Mouse (Mus musculus) gastrocnemius, adult 2 months (tissue): ENCODE measurements around the gene Nup98. TPM values are rescaled to one million over a fixed set of nuclear protein-coding genes. Genes with fewer than 3 reads are reported as not detected.

Experiments used
- DNase-seq: peaks from one replicate; pipeline ENCODE4 v3.0.0; 2022
- H3K27ac ChIP-seq: fragments of 200-600 bp; 2 replicates; pipeline ENCODE4 v1.8.1; 2022; ENCODE audit warnings: mild to moderate bottlenecking
- H3K4me3 ChIP-seq: fragments of 200-600 bp; 2 replicates; pipeline ENCODE4 v1.8.1; 2022; ENCODE audit warnings: mild to moderate bottlenecking, moderate library complexity
- CTCF ChIP-seq: fragments of 200-600 bp; IDR thresholded peaks from 2 replicates; pipeline ENCODE4 v1.8.1; 2022; ENCODE audit warnings: antibody characterized with exemption, mild to moderate bottlenecking, moderate library complexity
- intact Hi-C: fragments of 180-260 bp; cut with DNase I; formaldehyde crosslinking; loops from one replicate; pipeline ENCODE4 v1.15.1; 2025
- long read RNA-seq, 2 experiments: library from polyadenylated mRNA; stranded (forward); transcript quantifications; one replicate each; pipeline ENCODE4 v2.0.0; 2021
- total RNA-seq, 2 experiments: library from RNA; stranded (reverse); gene quantifications; 2 replicates each; pipeline ENCODE4 v1.2.3; 2021

The Nup98 gene
- total RNA-seq = 10 to 100 TPM; 27.0 to 28.0 TPM
- long read RNA-seq, experiment 1, partial matches to known transcripts = 3 of 6 reads
- long read RNA-seq, experiment 1, other reads (novel, unspliced or antisense) = 1 of 6 reads
- long read RNA-seq, experiment 2, partial matches to known transcripts = 2 of 7 reads
- long read RNA-seq, experiment 2, other reads (novel, unspliced or antisense) = 1 of 7 reads

DNA sequence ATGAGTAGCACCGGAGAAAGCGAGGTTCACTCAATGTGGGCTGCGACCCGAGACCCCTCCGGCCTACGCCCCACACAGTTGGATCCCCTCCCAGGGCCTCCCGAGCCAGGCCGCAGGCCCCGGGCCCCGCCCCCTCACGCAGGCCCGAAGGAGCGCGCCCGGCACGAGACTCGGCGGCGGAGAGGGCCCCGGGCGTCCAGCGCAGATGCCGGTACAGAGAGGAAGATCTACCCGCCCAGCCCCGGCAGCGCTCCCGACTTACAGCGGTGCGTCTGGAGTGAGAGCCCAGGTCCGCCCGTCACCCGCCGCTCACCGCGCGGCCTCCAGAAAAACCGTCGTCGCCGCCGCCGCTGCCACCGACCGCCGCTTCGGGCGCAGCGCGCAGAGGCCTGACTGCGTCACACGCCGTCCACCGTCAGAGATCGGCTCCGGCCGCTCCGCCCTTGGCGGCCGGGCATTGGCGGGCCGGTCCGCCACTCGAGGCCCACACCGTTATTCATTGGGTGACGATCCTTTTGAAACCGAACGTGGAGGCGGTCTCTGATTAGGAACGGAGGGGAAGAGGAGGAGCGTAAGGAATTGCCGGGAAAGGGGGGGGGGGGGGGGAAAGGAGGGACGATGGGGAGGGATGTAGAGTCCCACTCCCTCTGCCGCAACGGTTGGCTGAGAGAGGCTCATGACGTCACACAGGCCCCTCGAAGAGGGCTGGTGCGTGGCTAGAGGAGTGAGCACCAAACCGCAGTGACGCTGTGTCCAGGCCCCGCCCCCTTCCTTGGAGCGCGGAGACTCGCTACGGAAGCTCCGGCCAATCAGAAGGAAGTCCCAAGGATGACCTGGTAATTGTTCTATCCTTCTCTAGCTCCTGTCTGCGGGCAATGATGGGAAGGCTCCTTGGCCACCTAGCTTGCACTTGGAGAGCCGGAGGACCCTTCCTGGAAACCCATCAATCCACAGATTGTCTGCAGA, at the start of gene Nup98, which contains the start of gene Pgap2:
Gene Nup98 (minus strand): TSS at position 421 of the 966 bp plus-strand sequence.
Gene Pgap2 (plus strand): TSS at position 453 of the 966 bp plus-strand sequence.
- DNase-seq = peak; percentile 99
- intact Hi-C loops = loop anchor here (5.0 kb wide), 1 partner anchor 42 kb away; no protein-coding TSS in a partner anchor
- Histone ChIP-seq H3K27ac (peak within 1 kb of the TSS; percentile 97), H3K4me3 (peak within 1 kb of the TSS; percentile 97)
- peak; percentile 32; the same call in 1 of the 2 replicates for TF ChIP-seq CTCF

- no peak overlapping the region for H3K4me3 ChIP-seq
- TF ChIP-seq CTCF = no peak
- peak overlapping the region; percentile 56 for H3K27ac ChIP-seq
- no peak for DNase-seq
- intact Hi-C loops = loop anchor here (1.0 kb wide), 1 partner anchor 159 kb away; no protein-coding TSS in a partner anchor
These were observed 48.8 kb upstream of the Nup98 start for GRCm38 (mm10) chr7:102258753-102259152.

- TF ChIP-seq CTCF = peak; percentile 68
- no peak overlapping the region for H3K4me3 ChIP-seq
- H3K27ac ChIP-seq = peak overlapping the region; percentile 56
- intact Hi-C loops = loop anchor here (1.0 kb wide), 1 partner anchor 159 kb away; no protein-coding TSS in a partner anchor
- DNase-seq = peak; percentile 89
These were observed 48.2 kb upstream of the Nup98 start for GRCm38 (mm10) chr7:102258189-102258588.

GRCm38 (mm10) chr7:102256636-102257035, 46.7 kb upstream of the Nup98 start:
- TF ChIP-seq CTCF = no peak
- intact Hi-C loops = no loop called here
- Histone ChIP-seq H3K4me3 (no peak overlapping the region), H3K27ac (no peak overlapping the region)
- DNase-seq = no peak

DNA sequence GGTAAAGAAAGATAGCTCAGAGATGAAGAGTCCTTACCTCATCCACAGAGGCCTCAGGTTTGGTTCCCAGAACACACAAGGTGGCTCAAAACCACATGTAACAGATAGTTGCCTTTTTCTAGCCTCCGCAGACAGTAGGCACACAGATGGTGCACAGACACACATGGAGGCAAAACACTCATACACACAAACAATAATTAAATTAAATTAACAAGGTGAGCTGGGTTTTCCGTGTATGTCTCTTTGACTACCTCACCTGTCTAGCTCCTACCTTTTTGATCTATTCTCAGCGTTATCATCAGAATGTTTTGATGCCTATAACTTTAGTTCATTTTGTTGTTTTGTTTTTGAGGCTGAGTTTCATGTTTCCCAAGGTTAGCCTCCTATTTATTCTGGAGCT, 46.0 kb upstream of the Nup98 start, which contains the start of gene Rhog:
Gene Rhog (minus strand): TSS at position 101 of the 400 bp plus-strand sequence.
- no peak within 1 kb of the TSS for H3K27ac ChIP-seq
- intact Hi-C loops = no loop called here
- no peak for TF ChIP-seq CTCF
- H3K4me3 ChIP-seq = no peak within 1 kb of the TSS
- no peak for DNase-seq

- no peak for TF ChIP-seq CTCF
These were observed 43.7 kb upstream of the Nup98 start for GRCm38 (mm10) chr7:102253631-102254030.

DNA sequence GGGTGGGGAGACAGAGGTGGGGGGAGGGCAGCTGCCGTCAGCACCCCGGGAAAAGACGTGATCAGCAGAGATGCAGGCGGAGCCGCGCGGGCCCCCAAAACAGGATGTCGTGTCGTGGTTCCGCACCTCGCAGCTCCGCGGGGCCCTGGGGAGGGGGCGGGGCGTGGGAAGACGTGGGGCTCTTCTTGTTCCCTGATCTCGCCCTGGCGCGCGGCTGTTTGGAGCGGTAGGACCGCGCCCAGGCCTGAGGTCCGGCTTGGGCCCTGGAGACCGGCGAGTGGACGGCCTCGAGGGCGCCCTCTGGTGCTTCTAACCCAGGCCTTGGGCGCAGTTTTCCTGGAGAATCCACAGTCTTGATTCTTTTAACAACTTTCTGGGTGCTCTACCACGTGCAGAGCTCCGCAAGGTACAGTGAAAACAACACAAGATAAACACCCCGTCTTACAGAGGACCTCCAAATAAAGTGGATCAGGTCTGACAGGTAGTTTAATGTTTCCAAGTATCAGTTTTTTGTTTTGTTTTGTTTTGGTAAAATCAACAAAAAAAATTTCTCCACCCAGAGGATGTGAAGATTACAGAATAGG, 40.7 kb upstream of the Nup98 start:
- peak; percentile 96 for DNase-seq
- peak overlapping the region; percentile 96 for H3K4me3 ChIP-seq
- peak overlapping the region; percentile 94 for H3K27ac ChIP-seq
- TF ChIP-seq CTCF = peak; percentile 95
- intact Hi-C loops = loop anchor here (5.0 kb wide), 1 partner anchor 38 kb away; the partner anchor contains the start of genes Nup98 and Pgap2

More at GRCm38 (mm10) chr7:102253631-102254030, 43.7 kb upstream of the Nup98 start:
- no peak overlapping the region for H3K27ac ChIP-seq
- intact Hi-C loops = loop anchor here (5.0 kb wide), 1 partner anchor 41 kb away; the partner anchor contains the start of genes Nup98 and Pgap2
- no peak overlapping the region for H3K4me3 ChIP-seq
- DNase-seq = no peak

GRCm38 (mm10) chr7:102249896-102250630, 40.1 kb upstream of the Nup98 start:
- peak overlapping the region; percentile 94 for H3K27ac ChIP-seq

DNA sequence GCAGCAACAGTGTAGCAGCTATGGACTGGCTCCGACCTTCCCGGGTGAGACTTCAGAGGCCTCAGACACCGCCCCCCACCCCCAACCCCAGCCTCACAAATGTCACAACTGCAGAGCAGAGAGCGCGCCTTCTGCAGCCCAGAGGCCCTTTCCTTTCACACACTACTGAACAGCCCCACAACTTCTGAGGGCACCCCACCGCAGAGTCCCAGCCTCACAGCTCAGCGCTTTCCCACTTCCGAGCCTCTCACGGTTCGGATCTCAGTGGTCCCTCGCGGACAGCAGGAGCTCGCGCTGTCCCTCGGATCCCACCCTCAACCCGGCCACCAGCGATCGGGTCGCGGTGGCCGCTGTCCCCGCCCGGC, 39.5 kb upstream of the Nup98 start:
- no peak for DNase-seq
- Histone ChIP-seq H3K4me3 (peak overlapping the region; percentile 96), H3K27ac (peak overlapping the region; percentile 94)
- TF ChIP-seq CTCF = no peak
- intact Hi-C loops = loop anchor here (2.0 kb wide), 1 partner anchor 23 kb away; no protein-coding TSS in a partner anchor

More at GRCm38 (mm10) chr7:102249896-102250630, 40.1 kb upstream of the Nup98 start:
- intact Hi-C loops = loop anchor here (2.0 to 5.0 kb wide), 2 partner anchors 23 to 38 kb away; partner anchors contain the start of genes Nup98 and Pgap2
- no peak for TF ChIP-seq CTCF
- H3K4me3 ChIP-seq = peak overlapping the region; percentile 96
- DNase-seq = peak; percentile 84

DNA sequence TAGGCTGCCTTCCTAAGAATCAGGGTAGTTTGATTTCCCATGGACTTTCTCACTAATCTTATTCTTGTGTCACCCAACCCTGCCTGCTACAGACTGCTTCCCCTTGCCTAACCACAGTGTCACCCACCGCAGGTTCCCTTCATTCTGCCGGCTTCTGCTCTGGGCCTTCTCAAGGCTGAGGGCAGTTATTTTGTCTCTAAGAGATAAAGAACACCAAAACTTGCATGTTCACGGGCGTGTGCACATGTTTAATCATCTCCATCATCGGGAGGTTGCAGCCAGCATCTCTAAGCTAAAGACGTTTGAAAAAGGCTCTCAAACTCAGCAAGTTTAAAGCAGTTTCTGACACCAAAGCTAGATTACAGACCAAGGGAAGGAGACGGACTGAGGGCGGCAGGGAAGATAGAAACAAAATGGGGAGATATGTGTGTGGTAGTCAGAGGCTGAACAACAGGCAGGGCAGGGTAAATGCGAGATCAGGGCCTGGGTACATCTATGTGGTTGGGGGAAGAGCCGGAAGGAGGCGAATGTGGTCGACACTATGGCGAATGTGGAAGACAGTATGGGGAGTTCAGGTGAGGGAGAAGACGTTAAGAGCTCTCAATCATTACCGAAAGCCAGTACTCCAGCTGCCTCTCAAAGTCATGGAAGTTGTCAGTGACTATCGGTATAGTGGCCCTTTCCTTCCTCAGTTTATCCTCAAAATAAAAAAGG, 38.9 kb upstream of the Nup98 start:
- DNase-seq = no peak
- intact Hi-C loops = loop anchor here (2.0 kb wide), 1 partner anchor 22 kb away; no protein-coding TSS in a partner anchor
- H3K27ac ChIP-seq = peak overlapping the region; percentile 94

More for the DNA sequence above, 38.9 kb upstream of the Nup98 start:
- no peak for TF ChIP-seq CTCF
- H3K4me3 ChIP-seq = peak overlapping the region; percentile 96
